In genomic region chr4:122890881-122891481, GRCm38 (mm10) we compare ENCODE assay signal across 7 mouse cellular contexts. TPM values are rescaled to one million over a fixed set of nuclear protein-coding genes. Genes with fewer than 3 reads are reported as not detected.
DNase-seq lines count a peak whose midpoint lies in the region; ATAC-seq and TF ChIP-seq lines count a peak whose summit lies in the region.

No protein-coding gene starts in this region.

- no peak for TF ChIP-seq CTCF in midbrain, postnatal 0 days (IDR thresholded peaks at IDR 0.05)

- H3K9ac ChIP-seq in hindbrain, embryonic 11.5 days (ENCODE audit: low read depth, low read length), result no peak overlapping the region; the same call in 1 of the 2 replicates
- 0 out of 2 replicates have a peak overlapping the region, but pooled peaks have one; percentile 39 for H3K9ac ChIP-seq in midbrain, postnatal 0 days (replicated peaks; ENCODE audit: low read length, poor library complexity, severe bottlenecking)

- H3K4me3 ChIP-seq in hindbrain, embryonic 11.5 days (ENCODE audit: low read depth, low read length), result no peak overlapping the region
- H3K4me3 ChIP-seq in midbrain, postnatal 0 days (ENCODE audit: low read depth, low read length), result no peak overlapping the region

- no peaks in the 10 kb centered on the region for H3K9me3 ChIP-seq in hindbrain, embryonic 11.5 days (ENCODE audit: control insufficient read depth, low read length)
- H3K9me3 ChIP-seq in midbrain, postnatal 0 days (ENCODE audit: low read length), result no peaks in the 10 kb centered on the region

- H3K36me3 ChIP-seq in hindbrain, embryonic 11.5 days (ENCODE audit: control insufficient read depth, insufficient read depth, low read length), result no peaks in the 10 kb centered on the region
- no peaks in the 10 kb centered on the region for H3K36me3 ChIP-seq in midbrain, postnatal 0 days (ENCODE audit: insufficient read depth, low read length)

- H3K4me1 ChIP-seq in hindbrain, embryonic 11.5 days (replicated peaks; ENCODE audit: control insufficient read depth, insufficient read depth, low read length), result 0 out of 2 replicates have a peak, but pooled peaks cover 6% of the 10 kb centered on the region
- H3K4me1 ChIP-seq in midbrain, postnatal 0 days (ENCODE audit: insufficient read depth, low read length), result no peaks in the 10 kb centered on the region

- no peak overlapping the region for H3K27ac ChIP-seq in hindbrain, embryonic 11.5 days (ENCODE audit: low read depth, low read length)
- 0 out of 2 replicates have a peak overlapping the region, but pooled peaks have one; percentile 27 for H3K27ac ChIP-seq in midbrain, postnatal 0 days (ENCODE audit: low read depth, low read length)

- 17% methylated on average over 3 of the region's 3 CpGs for WGBS in hindbrain, embryonic 11.5 days
- 17% methylated on average over 3 of the region's 3 CpGs for WGBS in midbrain, postnatal 0 days

- no peaks in the 10 kb centered on the region for H3K27me3 ChIP-seq in hindbrain, embryonic 11.5 days (ENCODE audit: control insufficient read depth, insufficient read depth, low read length)
- no peaks in the 10 kb centered on the region for H3K27me3 ChIP-seq in midbrain, postnatal 0 days (ENCODE audit: insufficient read depth, low read length)

- peak; percentile 16 for DNase-seq in R1 (ENCODE audit: low read depth, low spot score)
- DNase-seq in cerebellum, adult 11 months, result peak; percentile 93
- peak; percentile 40 to 49 for DNase-seq in frontal cortex, postnatal 25 days (ENCODE audit: low spot score in 2 of 2)
- peak; percentile 30 for DNase-seq in hindbrain, embryonic 11.5 days (ENCODE audit: low spot score)
- peak; percentile 60 to 87 for DNase-seq in left cerebral cortex, adult 8-10 months (ENCODE audit: low spot score in 2 of 2)
- peak; percentile 92 for DNase-seq in midbrain, postnatal 0 days (ENCODE audit: low spot score)

- ATAC-seq in hindbrain, embryonic 11.5 days (ENCODE audit: low FRiP score), result no peak
- ATAC-seq in midbrain, postnatal 0 days (ENCODE audit: low FRiP score), result peak; percentile 13; the same call in 1 of the 2 replicates
- ATAC-seq in erythroid progenitor cell, adult 5-6 weeks (replicated peaks; ENCODE audit: low FRiP score, poor library complexity, severe bottlenecking), result no peak

- no peak overlapping the region for H3K4me2 ChIP-seq in hindbrain, embryonic 11.5 days (replicated peaks; ENCODE audit: low read depth, low read length)
- no peak overlapping the region for H3K4me2 ChIP-seq in midbrain, postnatal 0 days (ENCODE audit: low read depth, low read length, poor library complexity, severe bottlenecking)

RNA-seq across cellular contexts. Expression of gene Cap1, which starts 5.1 kb away (rescaled TPM):
- 71.5 and 73.4 TPM in 2 replicates for polyA plus RNA-seq in hindbrain, embryonic 11.5 days (2014; fragmentation: Nextera tagmentation; extraction: Ambion mirVana)
- total RNA-seq in left cerebral cortex, adult 8-10 months (2022), result 100 to 1,000 TPM; 300 to 310 (median 302) TPM
- 145 and 157 TPM in 2 replicates for total RNA-seq in midbrain, postnatal 0 days (2014; rRNA removed)
- 58.9 and 60.9 TPM in 2 replicates for polyA plus RNA-seq in midbrain, postnatal 0 days (2015; fragmentation: Nextera tagmentation; extraction: Ambion mirVana)
- total RNA-seq in erythroid progenitor cell, adult 5-6 weeks (2015; ENCODE audit: low replicate concordance), result 80.5 and 81.8 TPM in 2 replicates
- 71.2 and 81.2 TPM in 2 replicates for total RNA-seq in erythroid progenitor cell, adult 5-6 weeks (2017; ENCODE audit: low replicate concordance)

RNA-seq across cellular contexts. Expression of gene Ppt1, which starts 54.9 kb away (rescaled TPM):
- polyA plus RNA-seq in hindbrain, embryonic 11.5 days (2014; fragmentation: Nextera tagmentation; extraction: Ambion mirVana), result 65.5 and 73.1 TPM in 2 replicates
- total RNA-seq in left cerebral cortex, adult 8-10 months (2022), result 100 to 1,000 TPM; 107 to 115 (median 111) TPM
- total RNA-seq in midbrain, postnatal 0 days (2014; rRNA removed), result 44.2 and 53.5 TPM in 2 replicates
- polyA plus RNA-seq in midbrain, postnatal 0 days (2015; fragmentation: Nextera tagmentation; extraction: Ambion mirVana), result 80.2 and 81.3 TPM in 2 replicates
- total RNA-seq in erythroid progenitor cell, adult 5-6 weeks (2015; ENCODE audit: low replicate concordance), result 15.1 and 39.3 TPM in 2 replicates
- 6.9 and 12.6 TPM in 2 replicates for total RNA-seq in erythroid progenitor cell, adult 5-6 weeks (2017; ENCODE audit: low replicate concordance)

Comparison
In these comparisons a context has a peak if more than half of its experiments do, and no peak if none do; other contexts are left out.
1. DNase-seq: peak in every context shown above with its lines; median percentile 93 in cerebellum, adult 11 months; 92 in midbrain, postnatal 0 days; 74 in left cerebral cortex, adult 8-10 months; 44 in frontal cortex, postnatal 25 days; 30 in hindbrain, embryonic 11.5 days; 16 in R1.